Mouse (Mus musculus) thymus, postnatal 25 days (tissue): Measurements from ENCODE around the gene Gm42957.
A peak's percentile ranks its signal among the peaks of the same experiment; 100 is the strongest.
"Not testable (repeated sequence)": the region's sequence is repeated elsewhere in the genome, so short reads cannot be mapped to it uniquely, and the experiment has no call there.

Source experiments
- DNase-seq: peaks from one replicate; pipeline ENCODE4 v3.0.0; 2022

Gm42957 gene

DNA sequence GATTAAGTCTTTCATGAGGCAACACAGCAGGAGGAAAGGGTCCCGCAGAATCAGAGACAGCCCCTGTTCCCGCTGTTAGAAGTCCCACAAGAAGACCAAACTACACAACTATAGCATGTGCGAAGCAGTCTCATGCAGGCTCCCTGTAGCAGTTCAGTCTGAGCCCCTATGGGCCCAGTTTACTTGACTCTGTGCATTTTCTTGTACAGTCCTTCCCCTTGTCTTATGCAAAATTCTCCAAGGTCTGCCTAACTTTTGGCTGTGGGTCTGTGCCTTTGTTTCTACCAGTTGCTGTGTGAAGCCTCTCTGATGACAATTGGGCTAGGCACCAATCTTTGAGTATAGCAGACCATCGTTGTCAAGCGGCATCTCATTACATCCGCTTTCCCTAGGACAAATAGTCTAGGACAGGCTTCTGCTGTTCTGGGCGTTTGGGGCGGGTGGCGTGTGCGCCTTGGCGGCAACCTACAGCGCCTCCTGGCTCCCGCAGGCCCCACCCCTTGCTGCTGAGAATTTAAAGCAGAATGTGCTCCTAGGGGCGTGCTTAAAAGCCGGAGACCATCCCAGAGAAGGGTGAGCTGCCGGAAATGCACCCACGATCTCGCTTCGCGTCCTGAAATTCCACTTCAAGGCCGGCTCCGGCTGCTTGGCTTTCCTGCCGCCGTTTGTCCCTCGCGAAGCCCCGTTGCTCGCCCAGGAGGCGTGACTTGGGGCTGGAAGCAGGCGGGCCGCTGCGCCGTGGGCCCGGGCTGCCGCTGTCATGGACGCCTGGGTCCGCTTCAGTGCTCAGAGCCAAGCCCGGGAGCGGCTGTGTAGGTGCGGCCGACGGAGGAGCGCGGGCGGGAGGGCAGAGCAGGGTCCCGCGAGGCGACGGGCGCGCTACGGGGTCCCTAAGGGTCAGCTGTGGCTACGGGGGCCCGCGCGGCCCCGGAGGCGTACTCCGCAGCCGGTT is at the start of gene Gm42957, which contains the start of gene Pex11b:
Gene Gm42957, plus strand, starts transcription at position 547 of the 952 bp plus-strand sequence.
Gene Pex11b, plus strand, starts transcription at position 449 of the 952 bp plus-strand sequence.
- peak; percentile 84 for DNase-seq

DNA sequence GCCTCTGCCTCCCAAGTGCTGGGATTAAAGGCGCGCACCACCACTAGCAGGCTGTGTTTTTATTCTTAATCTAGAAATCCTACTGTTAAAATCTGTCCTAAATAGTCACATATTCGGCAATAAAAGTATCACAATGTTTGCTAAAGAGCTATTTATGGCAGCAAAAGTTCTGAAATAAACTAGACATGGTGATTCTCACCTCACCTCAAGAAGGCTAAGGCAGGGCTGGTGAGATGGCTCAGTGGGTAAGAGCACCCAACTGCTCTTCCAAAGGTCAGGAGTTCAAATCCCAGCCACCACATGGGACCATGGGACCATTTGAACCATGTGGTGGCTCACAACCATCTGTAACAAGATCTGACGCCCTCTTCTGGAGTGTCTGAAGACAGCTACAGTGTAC is 44.6 kb upstream of the Gm42957 start:
- DNase-seq: no peak

DNA sequence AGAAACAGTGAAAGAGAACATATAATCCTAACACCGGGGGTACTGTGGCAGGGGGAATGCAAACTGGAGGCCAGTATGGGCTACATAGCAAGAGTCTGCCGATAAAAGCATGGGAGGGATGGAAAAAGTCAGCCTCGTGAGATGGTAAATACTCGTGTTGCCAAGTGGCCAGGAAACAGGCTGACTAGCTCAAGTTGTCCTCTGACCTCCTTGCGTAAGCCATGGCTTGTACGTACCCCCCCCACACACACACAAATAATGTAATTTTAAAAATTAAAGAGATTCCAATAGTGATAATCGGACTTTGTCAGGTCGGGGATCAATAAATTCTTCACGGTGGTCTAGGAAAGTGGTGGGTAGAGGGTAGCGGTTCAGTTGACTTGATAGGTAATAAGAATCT is 41.9 kb upstream of the Gm42957 start:
- no peak for DNase-seq

DNA sequence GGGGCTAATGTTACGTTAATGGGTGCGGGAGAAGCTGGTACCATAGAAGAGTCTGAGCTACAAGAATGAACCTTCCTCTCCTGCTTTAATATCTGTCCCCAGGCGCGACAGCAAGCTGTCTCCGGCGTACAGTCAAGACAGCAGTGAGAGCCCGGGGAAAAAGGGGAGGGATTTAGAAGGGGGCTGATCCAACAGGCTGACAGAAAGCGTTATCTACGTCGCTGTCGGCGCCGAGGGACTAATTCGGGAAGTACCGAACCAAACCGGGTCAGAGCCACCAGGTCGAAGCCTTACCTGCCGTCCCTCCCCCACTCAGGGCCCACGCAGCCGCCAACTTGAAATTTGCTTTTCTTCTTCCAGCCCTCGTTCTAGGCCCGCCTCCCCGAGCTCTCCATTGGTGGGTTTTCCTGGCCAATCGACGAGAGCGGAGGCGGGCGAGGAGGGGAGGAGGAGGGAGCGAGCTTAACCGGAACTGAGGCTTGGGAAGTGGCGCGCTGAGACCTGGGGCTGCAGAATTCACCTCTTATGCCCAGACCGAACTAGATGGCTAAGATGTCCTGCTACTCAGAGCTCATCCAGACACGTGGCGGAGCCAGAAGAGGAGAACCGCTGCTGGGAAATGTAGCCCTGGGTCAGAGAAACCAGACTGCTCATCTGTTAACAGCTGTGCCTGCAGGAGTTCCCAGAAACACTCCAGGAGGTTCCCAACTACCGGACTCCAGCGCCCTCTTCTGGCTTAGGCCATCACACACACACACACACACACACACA is 41.3 kb upstream of the Gm42957 start, which contains the start of gene Polr3gl:
Gene Polr3gl, minus strand, starts transcription at position 392 of the 771 bp plus-strand sequence.
- peak; percentile 95 for DNase-seq

DNA sequence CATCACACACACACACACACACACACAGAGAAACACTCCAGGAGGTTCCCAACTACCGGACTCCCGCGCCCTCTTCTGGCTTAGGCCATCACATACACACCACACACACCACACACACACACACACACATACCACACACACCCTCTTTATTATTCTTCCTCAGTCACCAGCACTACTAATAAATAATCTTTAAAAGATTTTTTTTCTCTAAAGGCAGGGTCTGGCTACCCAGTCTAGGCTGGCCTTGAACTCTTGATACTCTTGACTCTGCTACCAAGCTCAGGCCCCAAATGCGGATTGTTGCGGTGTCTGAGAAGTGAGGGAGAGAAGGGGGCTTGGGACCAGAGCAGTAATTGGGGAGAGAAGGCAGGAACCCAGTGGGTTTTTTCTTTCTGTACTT is 40.4 kb upstream of the Gm42957 start:
- DNase-seq: no peak

DNA sequence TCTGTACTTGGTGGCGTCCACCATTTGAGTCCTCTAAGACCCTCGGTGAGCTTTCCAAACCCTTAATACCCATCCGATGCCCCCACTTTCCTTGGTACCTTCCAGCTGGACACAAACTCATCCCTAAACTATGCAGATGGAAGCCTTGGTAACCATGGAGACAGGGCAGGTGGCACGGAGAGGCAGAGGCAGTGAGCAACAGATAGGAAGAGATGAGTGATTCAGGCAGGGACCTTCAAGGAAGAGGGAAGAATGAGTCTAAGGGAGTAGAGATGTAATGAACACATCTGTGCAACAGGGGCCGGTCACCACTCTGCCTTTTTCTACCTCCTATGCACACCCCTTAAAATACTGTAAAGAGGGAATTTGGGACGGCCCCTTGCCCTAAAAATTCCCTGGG is 39.6 kb upstream of the Gm42957 start:
- no peak for DNase-seq

DNA sequence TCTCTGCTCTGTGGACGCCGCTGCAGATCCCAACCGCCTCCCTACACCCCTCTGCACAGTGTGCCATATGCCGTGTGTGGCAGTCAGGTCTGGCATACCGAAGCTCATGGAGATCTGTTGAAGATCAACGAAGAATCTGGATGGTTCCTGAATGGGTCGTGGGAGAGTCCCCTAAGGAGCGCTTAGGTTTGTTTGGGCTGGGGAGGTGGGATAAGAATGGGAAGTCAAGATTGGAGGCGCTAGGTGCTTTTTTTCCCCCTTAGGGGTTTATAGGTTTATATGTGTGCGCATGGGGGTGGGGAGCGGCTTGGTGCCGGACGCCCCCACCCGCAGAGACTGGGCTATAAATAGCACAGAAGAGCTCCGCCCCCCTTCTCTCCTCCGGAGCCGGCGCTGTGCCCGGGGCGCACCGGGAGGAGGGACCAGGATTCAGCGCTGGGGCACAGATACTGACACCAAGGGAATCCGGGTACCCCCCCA is 39.0 kb upstream of the Gm42957 start, which contains the start of gene Ankrd34a:
Gene Ankrd34a, plus strand, starts transcription at position 409 of the 480 bp plus-strand sequence.
- no peak for DNase-seq

DNA sequence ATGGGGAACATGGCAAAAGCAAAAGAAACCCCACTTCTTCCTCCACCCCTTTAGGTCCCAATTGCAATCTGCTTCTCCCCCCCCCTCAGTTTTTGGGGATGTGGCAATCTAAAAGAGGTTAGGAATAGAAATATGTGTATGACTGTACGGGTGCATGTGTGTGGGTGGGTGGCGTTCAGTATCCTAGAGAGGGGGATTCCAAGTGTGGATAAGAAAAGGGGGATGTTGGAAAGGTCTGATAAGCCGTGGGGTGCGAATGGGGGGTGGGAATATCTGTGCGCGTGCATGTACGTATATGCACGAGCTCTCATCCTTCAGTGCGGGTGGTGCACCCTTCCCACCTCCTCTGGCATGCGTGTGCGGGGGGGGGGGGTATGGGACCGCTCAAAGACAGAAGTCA is 38.4 kb upstream of the Gm42957 start:
- DNase-seq: no peak

DNA sequence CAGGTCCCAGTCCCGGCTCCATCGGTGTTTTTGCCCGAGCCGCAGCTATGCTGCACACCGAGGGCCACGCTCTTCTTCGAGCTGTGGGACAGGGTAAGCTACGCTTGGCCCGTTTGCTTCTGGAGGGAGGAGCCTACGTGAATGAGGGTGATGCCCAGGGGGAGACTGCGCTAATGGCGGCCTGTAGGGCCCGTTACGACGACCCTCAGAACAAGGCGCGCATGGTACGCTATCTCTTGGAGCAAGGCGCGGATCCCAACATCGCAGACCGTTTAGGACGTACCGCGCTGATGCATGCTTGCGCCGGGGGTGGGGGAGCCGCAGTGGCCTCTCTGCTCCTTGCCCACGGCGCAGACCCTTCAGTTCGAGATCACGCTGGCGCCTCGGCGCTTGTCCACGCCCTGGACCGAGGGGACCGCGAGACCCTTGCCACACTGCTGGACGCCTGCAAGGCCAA is 37.8 kb upstream of the Gm42957 start:
- DNase-seq: no peak

DNA sequence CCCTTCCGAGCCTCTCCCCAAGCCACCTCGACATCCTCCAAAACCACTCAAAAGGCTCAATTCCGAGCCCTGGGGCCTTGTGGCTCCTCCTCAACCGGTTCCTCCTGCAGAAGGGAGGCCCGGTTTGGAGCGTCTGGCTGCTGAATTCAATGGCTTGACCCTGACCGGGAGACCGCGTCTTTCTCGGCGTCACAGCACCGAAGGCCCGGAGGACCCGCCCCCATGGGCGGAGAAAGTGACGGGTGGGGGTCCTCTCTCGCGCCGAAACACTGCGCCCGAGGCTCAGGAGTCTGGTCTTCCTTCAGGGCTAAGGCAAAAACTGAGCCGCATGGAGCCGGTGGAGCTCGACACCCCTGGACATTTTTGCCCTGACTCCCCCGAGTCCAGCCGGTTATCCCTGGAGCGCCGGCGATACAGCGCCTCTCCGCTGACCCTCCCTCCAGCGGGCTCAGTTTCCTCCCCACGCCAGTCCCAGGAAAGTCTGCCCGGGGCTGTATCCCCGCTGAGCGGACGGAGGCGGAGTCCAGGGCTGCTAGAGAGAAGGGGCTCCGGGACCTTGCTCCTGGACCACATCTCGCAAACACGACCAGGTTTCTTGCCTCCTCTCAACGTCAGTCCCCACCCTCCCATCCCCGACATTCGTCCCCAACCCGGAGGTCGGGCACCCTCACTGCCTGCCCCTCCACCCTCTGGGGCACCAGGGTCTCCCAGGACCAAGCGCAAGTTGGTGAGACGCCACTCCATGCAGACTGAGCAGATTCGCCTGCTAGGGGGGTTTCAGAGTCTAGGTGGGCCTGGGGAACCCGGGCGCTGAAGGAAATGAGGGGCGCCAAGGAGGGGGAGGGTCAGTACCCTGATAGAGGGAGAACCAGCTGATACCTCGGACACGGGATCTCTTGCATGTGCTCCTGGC is 36.9 kb upstream of the Gm42957 start:
- DNase-seq: no peak

DNA sequence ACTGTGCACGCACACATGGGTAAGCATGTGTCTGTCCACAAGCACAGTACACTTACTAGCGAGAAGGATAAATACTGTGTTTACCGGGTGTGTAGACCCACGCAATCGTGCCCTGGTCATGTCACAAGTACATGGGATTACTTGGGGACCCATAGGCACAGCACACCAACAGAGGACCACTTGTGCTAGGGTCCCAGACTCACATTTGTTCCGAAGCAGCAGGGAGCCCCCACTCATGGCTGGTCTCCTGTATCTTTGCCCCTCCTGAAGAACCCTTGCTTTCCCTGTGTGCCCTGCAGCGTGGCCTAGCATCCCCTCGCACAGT is 36.2 kb upstream of the Gm42957 start:
- no peak for DNase-seq

DNA sequence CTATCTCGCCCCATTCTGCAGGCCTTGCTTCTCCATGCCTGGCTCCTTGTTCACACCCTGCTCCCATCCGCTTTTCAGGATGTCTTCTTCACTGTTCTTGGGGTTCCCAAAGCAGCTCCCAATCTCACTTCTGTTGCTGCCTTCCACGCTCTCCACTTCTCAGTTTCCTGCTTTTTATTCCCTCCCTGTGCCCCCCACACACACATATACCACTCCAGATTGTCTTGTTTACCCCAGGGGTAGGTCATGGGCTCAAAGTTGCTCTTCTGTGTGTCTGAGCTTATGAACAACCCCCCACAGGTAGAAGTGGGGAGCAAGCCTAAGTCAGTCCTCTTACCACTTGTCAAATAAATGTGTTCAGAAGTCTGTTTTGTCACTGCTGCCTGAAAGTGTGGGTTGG is 35.9 kb upstream of the Gm42957 start:
- DNase-seq: no peak

DNA sequence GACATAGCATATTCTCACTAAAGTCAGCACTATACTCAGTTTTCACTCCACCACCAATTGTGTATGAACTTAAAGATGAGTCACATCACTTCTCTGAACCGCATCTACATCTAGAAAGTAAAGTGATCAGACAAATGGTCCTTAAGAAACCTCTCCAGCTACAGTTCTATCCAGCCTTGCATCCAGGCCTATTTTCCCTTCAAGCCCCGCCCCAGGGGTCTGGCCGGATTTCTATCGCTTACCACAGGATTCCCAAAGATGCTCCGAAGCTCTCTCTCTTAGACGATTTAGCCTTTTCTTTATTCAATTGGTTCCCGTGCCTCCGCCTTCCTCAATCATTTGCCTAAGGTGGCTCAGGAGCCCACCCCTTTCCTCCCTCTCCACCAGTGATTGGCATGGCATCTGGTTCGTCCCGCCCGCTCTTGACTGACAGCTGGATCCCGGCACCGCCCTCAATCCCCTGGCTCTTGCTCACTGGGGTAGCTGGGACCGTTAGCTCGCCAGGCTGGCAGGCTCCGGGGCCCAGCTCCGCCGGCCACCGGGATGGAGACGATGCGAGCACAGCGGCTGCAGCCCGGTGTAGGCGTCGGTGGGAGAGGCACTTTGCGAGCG is 34.5 kb upstream of the Gm42957 start, which contains the start of gene Lix1l:
Gene Lix1l, plus strand, starts transcription at position 511 of the 612 bp plus-strand sequence.
- DNase-seq: peak; percentile 89

DNA sequence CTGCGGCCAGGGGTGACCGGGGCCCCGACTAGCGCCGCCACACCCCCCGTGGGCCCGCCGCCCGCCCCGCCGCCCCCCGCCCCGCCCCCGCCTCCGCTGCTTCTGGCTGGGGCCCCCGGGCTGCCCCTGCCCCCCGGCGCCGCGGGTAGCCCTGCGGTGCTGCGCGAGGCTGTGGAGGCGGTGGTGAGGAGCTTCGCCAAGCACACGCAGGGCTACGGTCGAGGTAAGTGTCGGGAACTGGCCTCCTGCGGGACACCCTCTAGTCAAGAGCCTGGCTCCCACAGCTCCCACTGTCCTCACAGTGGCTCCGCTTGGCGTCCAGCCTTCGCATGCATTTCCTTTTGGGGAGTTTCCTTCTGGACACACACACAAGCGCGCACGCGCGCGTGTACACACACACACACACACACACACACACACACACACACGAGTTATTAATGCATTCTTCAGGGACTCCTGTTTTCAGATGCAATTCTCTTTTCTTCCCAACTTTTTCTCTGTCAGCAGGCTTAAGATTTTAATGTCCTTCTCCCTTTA is 34.0 kb upstream of the Gm42957 start:
- no peak for DNase-seq

DNA sequence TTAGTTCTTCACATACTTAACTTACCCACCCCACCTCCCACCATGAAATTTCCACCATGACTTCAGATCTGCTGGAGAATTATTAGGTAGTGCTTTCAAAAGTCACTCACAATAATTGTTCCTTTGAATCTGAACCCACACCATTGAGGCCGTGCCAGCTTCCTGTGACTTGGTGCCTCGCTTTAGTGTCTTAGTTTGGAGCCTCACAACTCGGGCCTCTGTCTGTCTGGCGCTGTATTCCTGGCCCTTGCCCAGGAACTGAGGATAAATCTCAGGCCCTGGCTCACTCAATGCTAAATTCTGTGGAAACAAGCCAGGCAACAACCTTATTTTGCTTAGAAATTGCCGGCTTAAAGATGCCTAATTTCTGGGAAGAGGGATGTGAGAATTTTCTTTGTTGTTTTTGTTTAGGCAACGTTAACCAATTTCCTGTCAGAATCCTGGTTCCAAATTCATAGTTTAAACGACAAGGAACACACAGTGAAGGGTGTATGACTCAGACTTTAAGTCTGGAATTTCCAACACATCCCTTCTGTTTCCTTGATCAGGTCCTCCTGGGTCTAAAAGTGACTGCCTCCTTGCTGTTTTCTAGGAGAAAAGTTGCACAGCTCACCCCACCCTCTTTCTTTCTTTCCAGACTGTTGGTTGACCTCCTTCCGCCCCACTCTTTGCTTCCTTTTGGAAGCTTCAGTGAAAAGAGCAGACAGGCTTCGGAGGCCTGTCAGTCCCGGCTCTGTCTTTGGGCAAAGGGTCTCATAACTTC is 33.2 kb upstream of the Gm42957 start:
- DNase-seq: no peak

DNA sequence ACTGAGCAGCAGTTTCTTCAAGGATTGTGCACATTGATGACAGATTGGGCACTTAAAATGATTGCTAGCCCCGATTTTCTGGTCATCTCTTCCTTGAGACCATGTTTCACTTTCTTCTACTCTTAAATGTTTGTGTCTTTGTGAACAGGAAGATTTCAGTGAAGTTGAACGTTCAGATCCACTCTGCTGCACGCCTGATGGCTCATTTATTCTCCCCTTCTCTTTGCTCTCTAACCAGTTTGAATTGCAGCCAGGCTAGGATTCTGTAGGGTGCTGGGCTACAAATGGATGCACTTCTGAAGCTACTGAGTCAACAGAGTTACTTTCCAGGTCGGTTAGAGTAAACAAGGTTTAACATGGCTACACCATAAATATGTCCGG is 32.6 kb upstream of the Gm42957 start:
- DNase-seq: no peak

DNA sequence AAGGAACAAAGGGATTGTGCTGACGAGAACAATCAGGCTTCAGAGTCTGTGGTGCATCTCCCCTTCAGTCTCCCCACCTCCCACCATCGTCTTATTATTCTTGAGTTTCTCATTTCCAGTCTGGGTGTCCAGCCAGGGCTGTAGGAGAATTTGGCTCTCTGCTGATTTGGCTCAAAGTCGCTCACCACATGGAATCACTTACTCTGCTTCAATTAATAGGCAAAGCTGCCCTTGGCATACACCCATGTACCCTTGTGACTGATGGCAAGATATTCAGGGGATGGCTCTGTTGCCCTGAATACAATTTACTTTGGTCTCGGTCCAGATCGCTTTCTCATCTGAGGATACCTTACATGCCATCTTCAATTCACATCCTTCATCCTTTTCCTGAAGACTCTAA is 32.0 kb upstream of the Gm42957 start:
- DNase-seq: no peak

DNA sequence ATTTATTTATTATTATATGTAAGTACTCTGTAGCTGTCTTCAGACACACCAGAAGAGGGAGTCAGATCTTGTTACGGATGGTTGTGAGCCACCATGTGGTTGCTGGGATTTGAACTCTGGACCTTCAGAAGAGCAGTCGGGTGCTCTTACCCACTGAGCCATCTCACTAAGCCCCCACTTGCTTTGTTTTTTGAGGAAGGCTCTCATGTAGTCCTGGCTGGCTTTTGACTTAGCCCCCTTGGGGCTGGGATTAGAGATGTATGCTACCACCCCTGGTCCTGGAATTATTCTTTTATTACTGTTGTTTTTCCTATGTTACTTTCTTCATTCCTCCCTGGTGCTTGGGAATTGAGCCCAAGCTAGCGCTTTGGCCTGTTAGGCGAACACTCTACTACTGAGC is 29.3 kb upstream of the Gm42957 start:
- not testable (repeated sequence) for DNase-seq

DNA sequence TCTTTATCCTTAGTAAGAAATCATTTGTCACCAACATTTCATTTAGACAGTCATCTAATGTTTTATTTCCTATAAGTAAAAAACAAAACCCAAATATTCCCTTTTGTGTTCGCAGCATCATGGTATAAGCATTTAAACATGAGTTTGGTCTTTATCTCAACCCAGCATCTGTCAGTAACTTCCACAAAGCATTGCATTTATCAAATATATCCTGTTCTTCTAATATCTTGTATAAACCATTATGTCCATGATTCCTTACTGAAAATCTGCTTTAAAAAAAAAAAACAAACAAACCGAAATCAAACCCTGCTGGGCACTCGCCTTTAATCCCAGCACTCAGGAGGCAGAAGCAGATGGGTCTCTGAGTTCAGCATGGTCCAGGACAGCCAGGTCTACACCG is 28.7 kb upstream of the Gm42957 start:
- DNase-seq: no peak

DNA sequence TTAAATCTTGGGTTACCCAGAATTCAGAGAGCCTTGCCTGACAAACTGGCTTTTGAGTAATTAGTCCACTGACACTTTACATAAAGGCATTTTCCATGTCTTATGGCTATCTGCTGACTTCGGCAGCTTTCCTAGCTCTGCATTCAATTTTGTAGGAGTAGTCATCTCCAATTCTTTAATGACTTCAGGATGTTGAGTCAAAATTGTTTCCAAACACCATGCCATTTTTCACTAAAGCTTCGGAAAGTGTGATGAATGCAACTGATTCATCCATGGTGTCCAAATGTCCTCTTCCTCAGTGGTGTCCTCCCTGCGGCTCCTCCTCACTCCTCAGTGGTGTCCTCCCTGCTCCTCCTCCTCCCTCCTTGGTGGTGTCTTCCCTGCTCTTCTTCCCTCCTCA is 17.3 kb upstream of the Gm42957 start:
- no peak for DNase-seq

DNA sequence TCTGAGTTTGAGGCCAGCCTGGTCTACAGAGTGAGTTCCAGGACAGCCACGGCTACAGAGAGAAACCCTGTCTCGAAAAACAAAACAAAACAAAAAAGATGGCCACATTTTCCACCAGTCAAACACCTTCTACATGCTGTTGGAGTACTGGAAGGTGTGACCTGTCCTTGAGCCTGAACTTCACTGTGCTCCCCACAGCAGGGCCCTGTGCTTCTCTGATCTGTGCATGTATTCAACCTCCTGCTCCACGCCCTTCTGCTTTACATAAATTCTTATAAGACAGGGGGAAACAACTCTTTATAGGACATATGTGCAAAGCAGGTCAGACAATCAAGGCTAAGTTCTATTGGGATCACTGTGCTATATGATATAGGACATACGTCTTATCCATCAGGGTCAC is 12.1 kb upstream of the Gm42957 start:
- no peak for DNase-seq
